Mouse (Mus musculus): Measurements from ENCODE around the gene Zfx. TPM values are rescaled to one million over a fixed set of nuclear protein-coding genes. Genes with fewer than 3 reads are reported as not detected.

Gene Zfx
- polyA plus RNA-seq, 1 experiment from 2014 or later, result 32.4 TPM

DNA sequence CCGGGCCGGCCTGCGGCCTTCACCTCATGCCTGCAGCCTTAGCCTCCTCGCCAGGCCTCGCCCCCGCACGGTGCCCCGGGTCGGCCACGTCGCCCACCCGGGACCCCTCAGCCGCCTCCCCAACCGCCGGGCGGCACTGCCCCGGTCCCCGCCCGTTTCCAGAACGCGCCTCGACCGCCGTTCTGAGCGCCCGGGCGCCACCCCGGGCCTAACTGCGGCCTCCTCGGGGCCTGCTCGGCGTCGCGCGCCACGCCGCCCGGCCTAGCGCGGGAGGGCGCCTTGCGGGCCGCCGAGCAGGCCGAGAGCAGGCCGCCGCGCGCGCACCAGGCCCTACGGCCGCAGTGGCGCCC, 818 bp downstream of the Zfx start:
- peak overlapping the region; percentile 62 for H3K4me3 ChIP-seq (replicated peaks)
- H3K9me3 ChIP-seq (replicated peaks), result no peaks in the 10 kb centered on the region
- 27% methylated on average over 47 of the region's 53 CpGs for WGBS
- H3K27ac ChIP-seq, result peak overlapping the region; percentile 99
- peak overlapping the region; percentile 63 for H3K4me2 ChIP-seq
- peaks cover 52% of the 10 kb centered on the region for H3K27me3 ChIP-seq
- no peaks in the 10 kb centered on the region for H3K36me3 ChIP-seq
- H3K9ac ChIP-seq, result peak overlapping the region; percentile 80
- peaks cover 4% of the 10 kb centered on the region; the same call in 1 of the 2 replicates for H3K4me1 ChIP-seq
- ATAC-seq (replicated peaks; ENCODE audit: low FRiP score), result no peak; the same call in 1 of the 2 replicates

GRCm38 (mm10) chrX:94121866-94122708, 1.4 kb downstream of the Zfx start:
- peaks cover 48% of the 10 kb centered on the region for H3K27me3 ChIP-seq
- peaks cover 4% of the 10 kb centered on the region; the same call in 1 of the 2 replicates for H3K4me1 ChIP-seq
- peak overlapping the region; percentile 99 for H3K27ac ChIP-seq
- no peaks in the 10 kb centered on the region for H3K36me3 ChIP-seq
- peak overlapping the region; percentile 63 for H3K4me2 ChIP-seq
- no peaks in the 10 kb centered on the region for H3K9me3 ChIP-seq (replicated peaks)
- peak; percentile 91 for ATAC-seq (replicated peaks; ENCODE audit: low FRiP score)
- 12% methylated on average over 48 of the region's 65 CpGs for WGBS
- H3K4me3 ChIP-seq (replicated peaks), result peak overlapping the region; percentile 62
- peak overlapping the region; percentile 80 for H3K9ac ChIP-seq

DNA sequence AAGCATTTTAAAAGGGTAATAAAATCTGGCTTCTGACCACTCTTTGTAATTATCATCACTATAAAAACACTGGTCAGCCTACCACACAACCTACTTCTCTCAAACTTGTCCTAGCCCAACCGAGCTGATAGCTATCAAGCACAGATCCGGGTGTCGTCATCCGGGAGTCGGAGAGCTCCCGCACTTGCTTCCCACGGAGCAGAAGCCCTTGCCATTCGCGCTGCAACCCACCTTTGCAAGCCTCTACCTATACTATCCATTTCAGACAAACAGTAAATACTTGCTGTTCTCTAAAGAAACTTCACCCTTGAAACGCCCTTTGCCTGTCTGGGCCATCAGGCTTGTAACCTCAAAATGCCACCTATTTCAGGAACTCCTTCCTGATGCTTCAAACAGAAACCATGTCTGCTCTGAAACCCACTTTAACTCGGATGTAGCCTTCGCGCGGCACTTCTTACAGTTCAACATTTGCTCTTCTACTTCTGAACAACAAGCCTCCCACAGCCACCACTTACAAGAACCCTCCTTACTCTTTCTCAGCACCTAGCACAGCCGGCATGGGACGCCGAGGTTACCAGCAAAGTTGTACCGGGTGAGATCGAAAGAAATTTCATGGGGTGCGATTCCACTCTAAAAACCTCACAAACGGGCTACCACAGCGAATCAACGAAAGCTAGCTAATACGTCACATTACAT, 2.2 kb downstream of the Zfx start:
- Histone ChIP-seq H3K4me3 (replicated peaks) (peak overlapping the region; percentile 62), H3K27ac (peak overlapping the region; percentile 99), H3K27me3 (peaks cover 46% of the 10 kb centered on the region), H3K4me1 (peaks cover 4% of the 10 kb centered on the region; the same call in 1 of the 2 replicates), H3K9me3 (replicated peaks) (no peaks in the 10 kb centered on the region), H3K4me2 (peak overlapping the region; percentile 63), H3K9ac (peak overlapping the region; percentile 80), H3K36me3 (no peaks in the 10 kb centered on the region)
- ATAC-seq (replicated peaks; ENCODE audit: low FRiP score), result no peak
- 19% methylated on average over 24 of the region's 24 CpGs for WGBS

- no peak overlapping the region for H3K4me2 ChIP-seq
- H3K27me3 ChIP-seq, result peaks cover 48% of the 10 kb centered on the region
- H3K4me3 ChIP-seq (replicated peaks), result no peak overlapping the region
- no peak overlapping the region for H3K9ac ChIP-seq
- no peaks in the 10 kb centered on the region for H3K9me3 ChIP-seq (replicated peaks)
- ATAC-seq (replicated peaks; ENCODE audit: low FRiP score), result no peak
- H3K4me1 ChIP-seq, result peaks cover 4% of the 10 kb centered on the region; the same call in 1 of the 2 replicates
- no peaks in the 10 kb centered on the region for H3K36me3 ChIP-seq
- no peak overlapping the region for H3K27ac ChIP-seq
These were observed 5.2 kb downstream of the Zfx start for GRCm38 (mm10) chrX:94118350-94118749.

- Histone ChIP-seq H3K4me2 (no peak overlapping the region), H3K36me3 (no peaks in the 10 kb centered on the region), H3K4me3 (replicated peaks) (no peak overlapping the region), H3K4me1 (peaks cover 4% of the 10 kb centered on the region; the same call in 1 of the 2 replicates), H3K27me3 (peaks cover 32% of the 10 kb centered on the region), H3K9ac (no peak overlapping the region), H3K9me3 (replicated peaks) (no peaks in the 10 kb centered on the region), H3K27ac (no peak overlapping the region)
- 80% methylated on average over 6 of the region's 6 CpGs for WGBS
- ATAC-seq (replicated peaks; ENCODE audit: low FRiP score), result no peak
These were observed 7.6 kb downstream of the Zfx start for GRCm38 (mm10) chrX:94115882-94116281.

DNA sequence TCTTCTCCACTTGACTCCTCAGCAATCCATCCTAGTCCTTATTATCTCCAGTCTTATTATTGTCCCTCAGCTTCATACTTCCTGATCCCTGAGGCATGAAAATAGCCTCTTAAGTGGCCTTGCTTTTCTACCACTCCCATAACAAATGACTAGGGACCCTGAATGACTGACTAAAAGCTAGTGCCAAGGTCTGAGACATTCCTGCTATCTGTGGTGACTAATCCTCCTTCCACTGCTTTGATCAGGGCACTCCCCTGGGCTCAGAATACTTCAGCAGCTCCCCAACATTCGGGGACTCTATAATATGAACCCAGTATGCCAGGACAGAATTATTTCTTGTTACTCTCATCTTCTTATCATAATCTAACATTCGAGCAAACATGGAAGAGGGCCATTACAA, 17.5 kb downstream of the Zfx start:
- no peak for ATAC-seq (replicated peaks; ENCODE audit: low FRiP score)
- WGBS, result 59% methylated on average over 2 of the region's 2 CpGs

DNA sequence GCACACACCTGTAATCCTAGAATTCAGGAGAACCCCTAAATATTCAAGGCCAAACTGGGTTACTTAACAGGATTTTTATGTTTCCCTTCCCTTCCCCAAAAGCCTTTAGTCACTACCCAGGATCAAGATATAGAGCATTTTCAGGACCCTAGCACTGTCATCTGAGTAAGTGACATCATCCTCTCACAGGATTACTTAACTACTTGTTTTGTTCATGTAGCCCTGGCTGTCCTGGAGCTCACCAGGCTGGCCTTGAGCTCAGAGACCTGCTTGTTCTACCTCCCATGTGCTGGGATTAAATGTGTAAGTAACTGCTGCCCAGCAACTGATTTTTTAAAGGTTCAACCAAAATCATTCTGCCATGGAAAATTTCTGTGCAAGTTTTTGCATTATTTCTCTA, 20.6 kb downstream of the Zfx start:
- H3K9ac ChIP-seq, result no peak overlapping the region
- peaks cover 34% of the 10 kb centered on the region for H3K27me3 ChIP-seq
- no peaks in the 10 kb centered on the region for H3K9me3 ChIP-seq (replicated peaks)
- no peak overlapping the region for H3K4me3 ChIP-seq (replicated peaks)
- H3K36me3 ChIP-seq, result peaks cover 24% of the 10 kb centered on the region
- no peaks in the 10 kb centered on the region for H3K4me1 ChIP-seq
- H3K4me2 ChIP-seq, result no peak overlapping the region
- ATAC-seq (replicated peaks; ENCODE audit: low FRiP score), result no peak
- no peak overlapping the region for H3K27ac ChIP-seq

More for the DNA sequence above, 17.5 kb downstream of the Zfx start:
- H3K9ac ChIP-seq, result no peak overlapping the region
- H3K9me3 ChIP-seq (replicated peaks), result no peaks in the 10 kb centered on the region
- H3K4me2 ChIP-seq, result no peak overlapping the region
- H3K27ac ChIP-seq, result no peak overlapping the region
- H3K4me3 ChIP-seq (replicated peaks), result no peak overlapping the region
- H3K27me3 ChIP-seq, result peaks cover 44% of the 10 kb centered on the region
- no peaks in the 10 kb centered on the region for H3K4me1 ChIP-seq
- H3K36me3 ChIP-seq, result peaks cover 7% of the 10 kb centered on the region

DNA sequence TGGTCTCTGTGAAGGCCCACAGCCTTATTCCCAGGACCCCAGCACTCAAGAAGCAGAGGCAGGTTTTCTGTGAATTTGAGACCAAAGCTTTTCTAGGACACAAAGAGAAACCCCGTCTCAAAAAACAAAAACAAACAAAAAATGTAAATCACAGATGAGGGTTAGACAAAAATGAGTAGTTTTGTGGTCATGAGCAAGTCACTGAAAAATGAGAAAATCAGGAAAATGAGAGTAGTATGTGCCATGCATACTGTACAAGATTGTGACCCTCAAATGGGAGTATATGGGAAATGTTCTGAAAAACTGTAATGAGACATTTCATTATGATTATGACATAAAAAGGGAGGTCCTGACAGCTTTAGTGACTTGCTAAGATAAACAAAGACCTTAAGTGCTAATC, 22.9 kb downstream of the Zfx start:
- no peak for ATAC-seq (replicated peaks; ENCODE audit: low FRiP score)
- WGBS, result 95% methylated on average over 1 of the region's 1 CpGs
- no peaks in the 10 kb centered on the region for H3K4me1 ChIP-seq

GRCm38 (mm10) chrX:94091001-94091400, 32.5 kb downstream of the Zfx start:
- Histone ChIP-seq H3K4me3 (replicated peaks) (no peak overlapping the region), H3K9ac (no peak overlapping the region), H3K36me3 (0 out of 2 replicates have a peak, but pooled peaks cover 9% of the 10 kb centered on the region), H3K9me3 (replicated peaks) (no peaks in the 10 kb centered on the region), H3K27me3 (peaks cover 39% of the 10 kb centered on the region), H3K4me2 (no peak overlapping the region), H3K27ac (no peak overlapping the region), H3K4me1 (no peaks in the 10 kb centered on the region)
- WGBS, result 85% methylated on average over 2 of the region's 2 CpGs
- ATAC-seq (replicated peaks; ENCODE audit: low FRiP score), result no peak

More for the DNA sequence above, 22.9 kb downstream of the Zfx start:
- Histone ChIP-seq H3K27me3 (peaks cover 41% of the 10 kb centered on the region), H3K4me3 (replicated peaks) (no peak overlapping the region), H3K27ac (no peak overlapping the region), H3K36me3 (peaks cover 38% of the 10 kb centered on the region), H3K4me2 (no peak overlapping the region), H3K9me3 (replicated peaks) (no peaks in the 10 kb centered on the region), H3K9ac (no peak overlapping the region)

DNA sequence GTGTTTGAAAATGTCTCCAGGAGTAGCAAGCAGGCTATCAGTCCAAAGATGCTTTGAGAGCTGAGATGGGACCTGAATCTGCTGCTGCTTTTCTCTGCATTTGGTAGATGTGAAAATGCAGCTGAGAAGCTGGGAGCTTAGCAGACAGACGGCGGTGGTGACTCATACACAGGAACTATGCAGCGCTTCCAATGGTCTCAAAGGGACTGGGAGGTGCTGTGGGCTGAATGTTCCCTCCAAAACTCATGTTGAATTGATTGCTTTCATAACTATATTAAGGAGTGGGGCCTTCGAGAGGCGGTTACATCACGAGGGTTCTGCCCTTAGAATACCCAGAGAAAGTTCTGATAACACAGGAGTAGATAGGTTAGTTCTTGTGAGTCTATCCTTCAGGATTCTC, 62.3 kb downstream of the Zfx start:
- no peaks in the 10 kb centered on the region for H3K36me3 ChIP-seq

GRCm38 (mm10) chrX:94060751-94061150, 62.8 kb downstream of the Zfx start:
- no peak for ATAC-seq (replicated peaks; ENCODE audit: low FRiP score)
- Histone ChIP-seq H3K4me3 (replicated peaks) (no peak overlapping the region), H3K9ac (no peak overlapping the region), H3K27me3 (peaks cover 65% of the 10 kb centered on the region), H3K4me2 (no peak overlapping the region), H3K9me3 (replicated peaks) (no peaks in the 10 kb centered on the region), H3K36me3 (no peaks in the 10 kb centered on the region), H3K27ac (no peak overlapping the region), H3K4me1 (no peaks in the 10 kb centered on the region)
- 66% methylated on average over 8 of the region's 8 CpGs for whole genome bisulfite sequencing

More for the DNA sequence above, 62.3 kb downstream of the Zfx start:
- ATAC-seq (replicated peaks; ENCODE audit: low FRiP score), result no peak
- Histone ChIP-seq H3K4me2 (no peak overlapping the region), H3K27me3 (peaks cover 67% of the 10 kb centered on the region), H3K9me3 (replicated peaks) (no peaks in the 10 kb centered on the region), H3K9ac (no peak overlapping the region), H3K4me3 (replicated peaks) (no peak overlapping the region), H3K27ac (no peak overlapping the region), H3K4me1 (no peaks in the 10 kb centered on the region)
- WGBS, result 60% methylated on average over 6 of the region's 6 CpGs

GRCm38 (mm10) chrX:94058748-94059147, 64.8 kb downstream of the Zfx start:
- no peak for ATAC-seq (replicated peaks; ENCODE audit: low FRiP score)

More at GRCm38 (mm10) chrX:94058748-94059147, 64.8 kb downstream of the Zfx start:
- H3K27ac ChIP-seq, result 0 out of 2 replicates have a peak overlapping the region, but pooled peaks have one; percentile 48
- H3K4me2 ChIP-seq, result no peak overlapping the region
- no peaks in the 10 kb centered on the region for H3K4me1 ChIP-seq
- no peak overlapping the region for H3K4me3 ChIP-seq (replicated peaks)
- H3K36me3 ChIP-seq, result no peaks in the 10 kb centered on the region
- H3K9ac ChIP-seq, result no peak overlapping the region
- H3K9me3 ChIP-seq (replicated peaks), result no peaks in the 10 kb centered on the region
- 35% methylated on average over 6 of the region's 6 CpGs for WGBS
- H3K27me3 ChIP-seq, result peaks cover 75% of the 10 kb centered on the region

Data from kidney, embryonic 15.5 days (tissue).